Mouse (Mus musculus) frontal cortex, adult 2 months (tissue): ENCODE measurements around the gene Cep295nl. TPM values are rescaled to one million over a fixed set of nuclear protein-coding genes. Genes with fewer than 3 reads are reported as not detected.

Source experiments
- polyA plus RNA-seq: library from polyadenylated mRNA; depleted of rRNA; stranded (reverse); fragments of >200 nt; gene quantifications from 2 replicates; pipeline ENCODE4 v1.2.3, GENCODE M21; 2012; rRNA removed

Gene Cep295nl
- polyA plus RNA-seq, 1 experiment, result 0.52 TPM

Other genes starting within 250 kb of the Cep295nl start
- 0.21 and 0.24 TPM in 2 replicates for gene Dnah17, start 211.9 kb downstream of the Cep295nl start, polyA plus RNA-seq
- 70.4 and 90.1 TPM in 2 replicates for gene Cyth1, start 93.9 kb downstream of the Cep295nl start, polyA plus RNA-seq
- gene Usp36, start 52.3 kb downstream of the Cep295nl start, polyA plus RNA-seq, result 27.7 and 28.4 TPM in 2 replicates
- gene Timp2, start 13.2 kb upstream of the Cep295nl start, polyA plus RNA-seq, result 192 and 218 TPM in 2 replicates
- 38.5 and 52.4 TPM in 2 replicates for gene Lgals3bp, start 59.6 kb upstream of the Cep295nl start, polyA plus RNA-seq
- 38.3 and 40.2 TPM in 2 replicates for gene Cant1, start 76.6 kb upstream of the Cep295nl start, polyA plus RNA-seq
- 2.6 and 3.4 TPM in 2 replicates for gene C1qtnf1, start 85.7 kb upstream of the Cep295nl start, polyA plus RNA-seq
- gene Engase, start 134.3 kb upstream of the Cep295nl start, polyA plus RNA-seq, result 8.3 and 9.8 TPM in 2 replicates